Mouse (Mus musculus) right cerebral cortex, postnatal 4 days (tissue): ENCODE results near the gene Rbm39.
"Not testable (repeated sequence)": the region's sequence is repeated elsewhere in the genome, so short reads cannot be mapped to it uniquely, and the experiment has no call there.

Source experiments
- DNase-seq: peaks from one replicate; pipeline ENCODE4 v3.0.0-alpha.2; 2022

Rbm39 gene

DNA sequence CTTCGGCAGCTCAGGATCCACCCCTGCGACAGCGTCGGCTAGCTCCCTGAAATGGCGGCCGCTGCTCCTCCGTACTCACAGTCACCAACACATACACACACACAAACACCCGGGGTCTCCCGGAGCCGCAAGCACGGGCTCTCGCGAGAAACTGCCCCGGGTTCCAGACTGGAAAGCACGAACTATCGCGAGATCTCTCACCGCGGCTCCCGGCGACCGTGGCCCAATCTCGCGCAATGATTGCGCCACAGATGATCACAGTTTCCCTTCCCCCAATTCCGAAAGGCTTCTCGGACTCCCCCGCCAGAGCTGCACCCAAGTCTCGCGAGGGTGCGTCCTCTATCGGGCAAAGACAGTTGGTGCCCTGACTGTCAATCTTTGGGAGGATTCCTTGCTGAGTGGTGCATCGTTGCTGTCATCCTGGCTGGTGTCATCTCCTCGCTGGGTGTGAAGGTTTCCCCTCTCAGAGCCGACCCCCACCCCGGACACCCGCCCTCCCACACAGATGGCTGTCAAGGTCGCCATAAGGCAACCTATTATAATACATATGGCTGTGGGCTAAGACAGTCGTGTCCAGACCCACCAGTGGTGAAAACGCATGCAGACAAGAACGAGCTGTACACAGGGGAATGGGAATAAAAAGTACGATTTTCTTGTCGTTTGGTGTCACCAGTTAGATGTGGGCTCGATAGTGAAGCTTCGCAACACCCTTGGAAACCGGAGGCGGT, at the start of gene Rbm39:
Rbm39 (minus strand) TSS at position 145 of the 728 bp plus-strand sequence.
- DNase-seq = peak; percentile 99

DNA sequence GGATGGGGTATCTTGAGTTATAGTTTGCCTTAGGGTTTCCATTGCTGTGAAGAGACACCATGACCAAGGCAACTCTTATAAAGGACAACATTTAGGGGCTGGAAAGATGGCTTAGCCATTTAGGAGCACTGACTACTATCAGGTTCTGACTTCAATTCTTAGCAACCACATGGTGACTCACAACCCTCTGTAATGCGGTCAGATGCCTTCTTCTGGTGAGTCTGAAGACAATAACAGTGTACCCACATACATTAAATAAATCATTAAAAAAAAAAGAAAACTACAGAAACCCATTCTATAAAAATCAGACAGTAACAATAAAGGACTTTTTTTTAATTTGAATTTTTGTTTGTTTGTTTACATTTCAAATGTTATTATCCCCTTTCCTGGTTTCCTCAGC, 49.1 kb upstream of the Rbm39 start:
- no peak for DNase-seq

DNA sequence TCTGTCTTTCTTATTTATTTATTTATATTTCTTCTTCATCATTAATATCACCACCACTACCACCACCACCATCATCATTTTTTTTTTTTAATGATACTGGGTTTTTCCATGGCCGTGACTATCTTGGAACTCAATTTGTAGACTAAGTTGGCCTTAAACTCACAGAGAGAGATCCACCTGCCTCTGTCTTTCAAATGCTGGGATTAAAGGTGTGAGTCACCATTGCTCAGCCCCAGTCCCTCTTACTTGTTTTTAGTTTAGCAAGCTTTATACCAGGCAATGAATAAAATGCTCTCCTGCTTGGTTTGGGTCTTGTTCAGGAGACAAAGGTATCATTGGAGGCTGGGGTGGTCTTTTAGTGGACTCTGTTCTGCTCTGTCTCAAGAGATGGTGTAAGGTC, 47.7 kb upstream of the Rbm39 start:
- no peak for DNase-seq

DNA sequence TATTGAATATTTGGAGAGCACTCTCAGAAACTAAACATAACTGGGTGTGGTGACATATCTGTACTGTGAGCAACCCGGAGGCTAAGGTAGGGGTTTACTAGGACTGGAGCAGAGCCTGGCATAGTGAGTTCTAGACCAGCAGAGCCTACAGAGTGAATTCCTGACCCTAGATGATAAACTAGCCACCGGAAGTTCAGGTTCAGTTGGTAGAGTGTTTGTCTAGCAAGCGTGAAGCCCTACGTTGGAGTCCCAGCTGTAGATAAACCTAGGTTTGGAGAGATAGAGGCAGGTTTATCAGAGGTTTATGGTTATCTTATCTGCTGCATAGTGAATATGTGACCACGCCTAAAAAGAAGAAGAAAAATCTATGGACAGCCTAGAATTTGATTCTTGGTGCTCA, 44.0 kb upstream of the Rbm39 start:
- DNase-seq = no peak

DNA sequence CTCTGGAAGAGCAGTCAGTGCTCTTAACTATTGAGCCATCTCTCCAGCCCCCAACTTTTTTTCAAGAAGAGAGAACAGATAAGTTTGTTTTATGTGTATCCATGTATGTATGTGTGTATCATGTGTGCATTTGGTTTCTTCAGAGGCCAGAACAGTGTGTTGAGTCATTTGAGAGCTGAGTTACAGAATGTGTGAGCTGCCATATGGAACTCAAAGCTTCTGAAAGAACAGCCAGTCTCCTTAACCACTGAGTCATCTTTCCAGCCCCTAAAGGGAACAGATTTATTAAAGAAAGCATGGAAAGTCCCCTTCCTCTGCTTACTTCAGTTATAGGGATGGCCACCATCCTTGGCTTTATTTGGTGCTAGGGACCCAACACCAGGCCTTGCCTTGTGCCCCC, 42.1 kb upstream of the Rbm39 start:
- DNase-seq = no peak

DNA sequence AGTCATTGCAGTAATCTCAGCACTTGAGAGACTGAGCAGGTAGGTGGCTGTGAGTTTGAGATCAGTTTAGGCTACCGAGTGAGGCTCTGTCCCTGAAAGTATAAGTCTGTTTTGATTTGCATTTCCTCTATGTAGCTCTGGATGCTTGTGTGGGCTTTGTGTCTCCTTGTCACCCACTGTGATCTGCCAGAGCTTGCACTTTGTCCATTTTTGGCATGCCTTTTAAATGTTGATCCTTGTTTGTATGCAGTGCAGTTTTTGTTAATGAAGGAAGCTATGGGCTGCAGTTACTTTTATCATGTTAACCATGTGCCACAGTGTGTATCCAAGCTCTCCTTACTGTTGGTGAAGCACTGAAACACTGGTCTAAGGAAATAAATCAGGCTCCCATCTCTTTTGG, 37.7 kb upstream of the Rbm39 start:
- DNase-seq = no peak

DNA sequence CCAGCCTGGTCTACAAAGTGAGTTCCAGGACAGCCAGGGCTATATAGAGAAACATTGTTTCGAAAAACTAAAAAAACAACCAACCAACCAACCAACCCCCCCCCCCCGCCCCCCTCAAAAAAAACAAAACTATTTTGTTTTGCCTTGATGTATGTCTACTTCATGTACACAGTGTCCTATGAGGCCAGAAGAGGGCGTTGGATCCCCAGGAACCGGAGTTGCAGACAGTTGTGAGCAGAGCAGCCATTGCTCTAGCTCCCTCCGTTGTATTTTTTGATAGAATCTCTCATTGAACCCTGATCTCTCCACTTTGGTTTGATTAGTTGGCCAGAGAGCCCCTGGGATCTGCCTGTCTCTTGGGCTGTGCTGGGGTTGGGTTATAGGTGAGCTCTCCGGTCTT, 23.9 kb upstream of the Rbm39 start:
- DNase-seq = no peak

DNA sequence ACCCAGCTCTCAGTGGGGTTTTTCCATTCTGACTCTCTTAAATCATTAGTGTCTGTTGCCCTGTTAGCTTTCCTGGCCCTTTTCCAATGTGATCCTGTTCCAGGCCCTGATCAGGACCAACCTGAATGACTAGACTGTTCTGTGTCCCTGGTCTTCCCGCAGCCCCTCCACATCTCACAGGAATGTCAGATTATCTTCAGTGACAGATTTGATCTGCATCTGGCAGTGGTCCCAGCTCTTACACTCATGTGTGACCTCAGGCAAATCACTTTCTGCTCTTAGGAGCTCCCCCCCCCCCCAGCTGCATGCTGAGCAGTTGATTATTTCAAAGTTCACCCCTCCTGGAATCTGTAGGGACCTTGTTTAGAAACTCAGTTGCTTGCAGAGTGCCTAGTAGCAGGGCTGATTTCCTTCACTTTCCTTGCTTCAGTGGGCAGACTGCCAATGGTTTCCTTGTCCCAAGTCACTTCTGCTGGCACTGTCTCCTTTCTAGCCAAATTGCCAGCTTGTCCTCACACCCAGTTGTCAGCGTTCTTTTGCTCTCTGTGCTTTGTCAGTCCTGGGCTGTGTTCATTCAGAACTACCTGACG, 22.9 kb upstream of the Rbm39 start:
- peak; percentile 45 for DNase-seq

DNA sequence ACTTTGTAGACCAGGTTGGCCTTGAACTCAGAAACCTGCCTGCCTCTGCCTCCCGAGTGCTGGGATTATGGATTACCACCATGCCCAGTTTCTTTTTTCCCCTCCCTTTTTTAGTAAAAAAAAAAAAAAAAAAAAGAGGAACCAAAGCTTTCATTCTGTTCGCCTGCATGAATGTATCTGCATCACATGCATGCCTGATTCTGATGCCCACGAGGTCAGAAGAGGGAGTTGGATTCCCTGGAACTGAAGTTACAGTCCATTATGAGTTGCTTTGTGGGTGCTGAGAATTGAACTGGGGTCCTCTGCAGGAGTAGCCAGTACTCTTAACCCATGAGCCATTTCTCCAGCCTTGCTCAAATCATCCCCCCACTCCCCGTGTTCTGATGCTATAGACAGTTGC, 21.4 kb upstream of the Rbm39 start:
- no peak for DNase-seq

DNA sequence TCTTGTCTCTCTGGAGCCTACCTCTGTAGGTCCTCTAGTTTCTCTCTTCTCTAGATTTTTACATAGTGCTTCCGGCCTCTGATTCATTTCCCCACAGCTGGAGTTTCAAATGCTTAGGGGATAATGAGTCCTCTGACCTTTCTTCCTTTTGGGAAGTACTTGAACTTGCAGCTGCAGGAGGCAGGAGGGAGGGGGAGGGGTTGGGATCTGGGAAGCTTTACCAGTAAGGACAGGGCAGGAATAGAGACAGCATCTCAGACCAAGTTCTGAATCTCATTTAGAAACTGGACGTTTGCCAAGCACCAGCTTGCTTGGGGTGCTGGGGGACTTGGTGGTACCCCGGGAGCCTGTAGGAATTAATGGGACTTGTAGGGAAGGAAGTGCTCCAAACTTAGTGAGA, 19.9 kb upstream of the Rbm39 start:
- DNase-seq = no peak

DNA sequence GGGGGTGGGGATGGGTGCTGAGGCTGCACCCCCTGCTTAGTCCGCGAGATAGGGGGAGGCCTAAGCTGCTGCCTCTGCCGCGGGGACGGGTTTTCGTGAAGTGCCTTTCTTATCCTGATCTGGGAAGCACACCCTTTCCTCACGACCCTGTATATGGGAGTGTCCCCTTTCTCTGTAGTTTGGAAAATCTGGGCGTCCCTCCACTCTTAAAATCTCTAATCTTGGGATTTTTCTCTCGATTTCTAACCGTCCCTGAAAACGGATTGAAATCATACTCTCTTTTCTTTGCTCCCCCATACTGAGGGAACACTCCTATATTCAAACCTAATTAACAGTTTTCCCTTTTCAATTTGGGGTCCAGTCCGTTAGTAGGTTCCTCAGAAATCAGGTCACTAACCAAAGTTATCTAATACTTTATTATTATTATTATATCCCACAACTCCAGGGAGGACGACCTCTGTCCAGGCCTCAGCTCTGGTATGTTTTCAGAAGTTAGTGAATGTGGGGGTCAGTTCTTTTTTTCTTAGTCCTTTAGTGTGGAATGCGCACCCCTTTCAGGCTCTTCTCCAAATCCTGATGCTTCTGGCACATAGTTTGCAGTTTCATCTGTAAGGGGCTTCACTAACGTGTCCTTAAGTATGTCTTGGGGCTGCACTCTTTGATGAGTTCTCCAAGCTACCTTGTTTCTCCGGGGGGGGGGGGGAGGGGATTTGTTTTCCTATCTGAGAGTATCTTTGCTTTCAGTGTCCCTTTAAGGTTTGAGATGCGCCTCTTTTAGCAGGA, 17.3 kb upstream of the Rbm39 start:
- DNase-seq = no peak

DNA sequence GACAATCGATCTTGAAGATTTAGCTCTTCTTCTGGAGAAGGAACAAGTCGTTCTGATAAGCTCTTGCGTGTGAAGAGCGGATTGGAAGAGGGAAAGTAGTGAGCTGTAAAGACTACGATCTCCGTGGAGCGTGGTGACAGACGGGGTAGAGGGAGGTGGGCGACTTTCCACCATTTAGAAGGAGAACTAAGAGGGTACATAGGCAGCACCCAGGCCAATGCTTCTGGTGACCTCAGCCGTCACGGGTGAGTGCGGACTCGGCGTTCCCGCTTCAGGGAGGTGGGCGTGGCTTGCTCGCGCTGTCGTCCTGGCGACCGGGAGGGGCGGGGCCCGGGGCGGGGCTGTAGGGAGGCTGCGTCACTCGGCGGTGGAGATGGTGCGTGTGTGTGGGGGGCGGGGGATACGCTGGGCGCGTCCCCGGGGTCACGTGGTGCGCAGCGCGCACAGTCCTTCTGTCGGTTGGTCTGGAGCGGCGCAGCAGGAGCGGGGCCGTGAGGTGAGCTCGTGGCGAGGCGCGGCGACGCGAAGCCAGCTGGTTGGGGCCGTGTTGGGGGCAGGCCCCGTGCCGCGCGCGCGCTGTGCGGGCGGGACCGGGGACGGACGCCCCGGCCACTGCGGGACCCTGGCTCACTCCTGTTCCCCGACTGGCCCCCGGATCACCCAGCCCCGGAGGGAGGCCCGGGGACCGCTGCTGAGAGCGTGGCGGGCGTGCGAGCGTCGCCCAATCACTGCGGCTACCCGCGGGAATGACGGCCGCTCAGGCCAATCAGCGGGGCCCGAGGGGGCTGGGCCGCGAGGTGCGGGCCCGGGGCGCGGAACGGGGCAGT, 16.5 kb upstream of the Rbm39 start, which contains the start of gene Phf20:
Phf20 (plus strand) TSS at position 165 of the 827 bp plus-strand sequence.
- peak; percentile 98 for DNase-seq

DNA sequence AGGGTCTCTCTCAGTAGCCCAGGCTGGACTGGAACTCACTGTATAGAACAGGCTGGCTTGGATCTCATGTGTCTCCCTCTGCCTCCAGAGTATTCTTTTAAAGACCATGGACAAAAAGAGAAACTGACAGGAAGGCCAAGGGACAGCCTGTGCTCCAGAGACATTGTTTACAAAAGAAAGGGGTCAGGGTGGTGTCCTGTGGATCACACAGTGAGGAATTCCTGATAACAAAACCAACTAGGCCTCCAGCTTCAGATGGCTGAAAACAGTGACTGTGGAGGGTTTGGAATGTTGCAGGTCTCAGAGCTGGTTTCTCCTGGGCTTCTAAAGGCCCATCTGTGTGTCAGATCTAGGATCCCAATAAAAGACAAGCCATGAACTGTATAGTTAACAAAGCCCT, 14.5 kb upstream of the Rbm39 start:
- no peak for DNase-seq

DNA sequence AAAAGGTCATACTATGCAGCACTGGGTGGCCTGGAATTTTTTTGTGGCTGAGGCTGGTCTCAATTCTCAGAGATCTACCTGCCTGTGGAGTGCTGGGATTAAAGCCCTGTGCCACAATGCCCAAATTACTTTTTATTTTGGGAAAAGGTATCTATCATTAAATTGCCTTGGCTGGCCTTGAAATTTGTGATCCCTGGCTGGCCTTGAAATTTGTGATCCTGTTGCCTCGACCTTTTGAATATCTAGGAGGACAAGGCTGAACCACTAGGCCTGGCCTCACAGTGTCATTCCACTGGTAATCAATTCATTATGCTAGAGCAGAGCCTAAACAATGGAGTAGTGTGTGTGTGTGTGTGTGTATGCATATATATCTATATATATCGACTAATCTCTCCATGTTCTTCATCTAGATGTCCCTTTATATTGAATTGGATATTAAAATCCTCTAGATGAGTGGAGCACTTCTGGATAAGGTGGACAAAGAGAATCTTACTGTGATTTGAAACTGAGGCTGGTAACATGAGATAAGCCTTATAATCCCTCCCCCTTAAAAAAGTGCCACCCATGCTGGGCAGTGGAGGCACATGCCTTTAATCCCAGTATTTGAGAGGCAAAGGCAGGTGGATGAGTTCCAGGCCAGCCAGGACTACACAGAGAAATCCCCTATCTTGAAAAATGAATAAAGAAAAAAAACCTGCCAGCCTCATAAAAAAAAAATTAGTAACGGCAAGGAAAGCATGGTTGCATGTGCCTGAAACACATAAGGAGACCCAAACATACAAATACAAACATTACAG, 13.2 kb upstream of the Rbm39 start:
- no peak for DNase-seq

DNA sequence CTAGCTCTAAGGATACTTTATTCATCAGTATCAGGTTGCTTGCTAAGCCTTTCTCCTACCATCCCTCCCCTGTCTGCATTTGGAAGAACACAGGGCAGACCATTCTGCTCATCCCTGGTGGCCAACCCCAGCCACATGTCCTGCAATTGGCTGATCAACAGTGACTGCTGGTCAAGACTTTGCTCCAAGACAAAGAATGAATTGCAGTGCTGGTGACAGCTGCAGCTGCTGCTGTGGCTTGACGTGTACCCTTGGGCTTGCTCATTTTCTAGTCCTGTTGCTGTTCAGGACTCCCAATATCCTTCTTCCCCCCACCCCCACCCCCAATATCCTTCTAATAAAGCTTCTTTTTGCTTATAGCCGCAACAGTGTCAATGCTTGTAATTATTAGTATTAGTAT, 12.0 kb upstream of the Rbm39 start:
- no peak for DNase-seq

DNA sequence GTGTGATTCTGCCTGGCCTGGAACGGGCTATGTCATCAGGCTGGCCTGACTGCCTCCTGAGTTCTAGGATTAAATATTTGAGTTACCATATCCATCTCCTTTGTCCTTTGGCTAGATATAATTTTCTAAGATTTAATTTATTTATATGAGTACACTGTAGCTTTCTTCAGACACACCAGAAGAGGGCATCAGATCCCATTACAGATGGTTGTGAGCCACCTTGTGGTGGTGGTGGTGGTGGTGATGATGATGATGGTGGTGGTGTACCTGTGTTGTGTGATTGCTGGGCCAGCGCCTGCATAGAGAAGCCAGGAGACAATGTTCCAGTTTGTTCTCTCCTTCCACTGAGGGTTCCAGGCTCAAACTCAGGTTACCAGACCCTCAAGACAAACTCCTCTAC, 11.5 kb upstream of the Rbm39 start:
- DNase-seq = no peak

DNA sequence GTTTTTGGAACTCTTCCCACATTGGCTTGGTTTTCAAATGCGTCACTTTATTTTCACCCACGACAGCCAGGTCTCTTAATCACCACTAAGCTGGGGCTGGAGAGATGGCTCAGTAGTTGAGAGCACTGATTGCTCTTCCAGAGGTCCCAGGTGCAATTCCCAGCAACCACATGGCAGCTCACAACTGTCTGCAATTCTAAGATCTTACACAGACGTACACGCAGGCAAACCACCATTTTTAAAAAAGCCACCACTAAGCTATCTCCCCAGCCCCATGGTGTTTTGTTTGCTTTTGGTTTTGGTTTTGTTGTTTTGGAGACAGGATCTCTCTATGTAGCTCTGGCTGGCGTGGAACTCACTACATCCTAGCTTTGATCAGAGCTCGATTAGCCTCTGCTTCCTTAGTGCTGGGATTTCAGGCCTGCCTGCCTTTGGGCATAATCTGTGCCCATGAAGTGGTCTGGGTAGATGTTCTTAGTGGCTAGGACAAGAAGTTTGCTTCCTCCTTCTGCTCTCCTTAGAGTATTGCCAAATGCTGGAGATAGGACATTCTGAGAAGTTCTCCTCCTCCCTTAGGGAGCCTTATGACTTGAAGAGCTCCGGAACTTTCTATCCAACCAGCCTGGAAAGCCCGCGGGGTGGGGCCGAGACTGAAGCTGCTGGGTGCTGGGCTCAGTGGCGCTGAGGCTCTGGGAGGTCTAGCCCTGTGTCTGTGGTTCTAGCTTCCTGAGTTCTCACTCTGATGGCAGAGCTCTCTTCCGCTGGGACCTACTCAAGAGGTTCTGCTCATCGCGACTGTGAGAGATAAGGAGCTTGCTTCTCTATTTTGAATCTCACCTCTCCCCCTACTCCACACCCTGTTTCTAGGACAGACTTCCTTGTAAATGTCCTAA, 10.2 kb upstream of the Rbm39 start:
- no peak for DNase-seq

DNA sequence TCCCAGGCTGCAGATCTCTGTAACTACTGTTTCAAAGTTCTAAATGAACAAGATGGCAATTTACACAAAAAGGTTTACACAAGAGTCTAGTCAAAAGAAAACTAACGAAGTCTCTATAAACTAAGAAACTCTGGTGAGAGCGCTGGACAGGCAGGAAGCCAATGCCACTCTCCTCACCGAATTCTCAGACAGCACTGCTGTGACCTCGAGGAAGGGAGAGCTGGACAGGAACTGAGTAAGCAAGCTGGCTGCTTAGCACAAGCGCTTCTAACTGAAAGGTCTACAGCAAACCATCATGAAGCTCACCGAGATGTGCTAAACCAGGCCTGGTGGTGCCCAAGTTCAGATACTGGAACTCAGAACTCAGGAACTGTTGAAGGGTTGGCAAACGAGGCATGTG, 9.2 kb upstream of the Rbm39 start:
- DNase-seq = not testable (repeated sequence)

DNA sequence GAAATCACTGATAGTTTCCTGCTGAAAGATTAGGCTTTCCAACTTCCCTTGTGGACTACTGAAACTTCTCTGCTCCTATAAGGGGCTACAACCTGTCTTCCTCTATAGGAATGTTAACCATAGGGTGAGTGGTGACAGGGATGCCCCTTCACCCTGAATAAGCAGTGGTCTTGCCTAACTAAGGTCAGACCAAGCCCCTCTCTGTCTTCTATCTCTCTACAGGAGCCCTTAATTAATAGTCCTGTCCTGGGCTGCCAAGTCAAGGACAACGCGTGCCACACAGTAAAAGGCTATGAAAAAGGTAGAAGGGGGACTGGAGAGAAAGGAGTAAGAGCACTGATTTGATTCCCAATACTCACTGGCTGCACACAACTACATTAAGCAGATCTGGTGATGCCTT, 1.6 kb upstream of the Rbm39 start:
- DNase-seq = no peak

DNA sequence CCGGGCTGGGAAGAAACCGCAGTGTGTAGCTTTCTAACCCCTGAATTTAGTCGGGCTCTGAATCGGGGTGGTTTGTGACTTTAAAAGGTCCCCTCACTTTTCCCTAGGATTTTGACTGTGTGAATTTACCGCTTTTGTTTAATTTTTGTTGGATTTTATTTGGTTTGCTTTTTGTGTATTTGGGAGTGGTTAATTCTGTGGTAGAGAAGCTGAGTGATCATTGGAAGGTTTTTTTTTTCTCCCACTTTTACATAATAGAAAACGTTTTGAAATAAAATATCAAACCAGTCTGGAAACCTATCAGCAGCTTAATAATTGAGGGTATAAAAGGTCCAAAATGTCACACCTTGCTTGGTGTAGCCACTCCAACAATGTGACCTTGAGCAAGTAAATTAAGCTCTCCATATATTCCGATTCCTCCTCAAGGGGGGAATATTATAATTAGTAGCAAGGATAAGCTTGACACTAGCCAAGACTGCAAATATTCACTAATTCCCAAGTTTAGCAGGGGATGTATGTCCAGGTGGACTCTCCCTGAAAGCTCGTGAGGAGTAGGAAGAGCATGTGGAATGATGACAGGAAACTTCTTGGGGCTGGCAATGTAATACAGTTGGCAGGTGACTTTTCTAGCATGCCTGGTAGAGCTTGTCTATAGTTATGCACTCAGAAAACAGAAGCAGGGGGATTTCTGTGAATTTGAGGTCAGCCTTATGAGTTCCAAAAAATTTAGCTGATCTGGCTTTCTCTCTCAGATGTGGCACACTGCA, 969 bp upstream of the Rbm39 start:
- DNase-seq = no peak

DNA sequence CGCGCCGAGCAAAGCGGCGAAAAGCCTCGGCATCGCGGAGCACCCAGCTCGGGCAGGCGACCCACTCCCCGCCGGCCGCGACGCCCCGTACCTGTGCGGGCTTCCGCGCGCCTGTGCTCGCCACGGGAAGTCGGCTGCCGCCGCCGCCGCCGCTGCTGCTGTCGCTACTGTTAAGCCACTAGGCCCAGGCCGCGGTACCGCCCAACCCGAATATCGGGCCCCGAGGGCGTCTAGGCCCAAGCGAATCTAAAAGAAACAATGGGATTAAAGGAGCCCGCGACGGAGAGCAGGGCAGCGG, 293 bp downstream of the Rbm39 start:
- no peak for DNase-seq
